Mouse (Mus musculus) stomach, postnatal 0 days (tissue): ENCODE measurements around the gene Arxes1. TPM values are rescaled to one million over a fixed set of nuclear protein-coding genes. Genes with fewer than 3 reads are reported as not detected.
"Not testable (repeated sequence)": the region's sequence is repeated elsewhere in the genome, so short reads cannot be mapped to it uniquely, and the experiment has no call there.

ENCODE experiments used
- ATAC-seq: fragments of 200-750 bp; cut with Nextera tagmentation; 2 replicates; pipeline ENCODE4 v1.8.0; 2017; ENCODE audit not compliant: low FRiP score, low TSS enrichment
- DNase-seq: peaks from one replicate; pipeline ENCODE4 v3.0.0-alpha.2; 2016; ENCODE audit warnings: low spot score
- H3K27ac ChIP-seq: fragments of 300-500 bp; sonication (generic); replicated peaks from 2 replicates; pipeline ENCODE4 v1.5.1; 2014; ENCODE audit warnings: mild to moderate bottlenecking, control low read depth
- H3K27me3 ChIP-seq: fragments of 300-500 bp; sonication (generic); 2 replicates; pipeline ENCODE4 v1.6.1; 2014; ENCODE audit warnings: low read length; ENCODE audit not compliant: control insufficient read depth, insufficient read depth
- H3K36me3 ChIP-seq: fragments of 300-500 bp; sonication (generic); 2 replicates; pipeline ENCODE4 v1.6.1; 2014; ENCODE audit warnings: low read length, mixed read lengths; ENCODE audit not compliant: control insufficient read depth, insufficient read depth
- H3K4me1 ChIP-seq: fragments of 300-500 bp; sonication (generic); replicated peaks from 2 replicates; pipeline ENCODE4 v1.6.1; 2014; ENCODE audit warnings: antibody characterized with exemption; ENCODE audit not compliant: control insufficient read depth, insufficient read depth
- H3K4me2 ChIP-seq: fragments of 300-500 bp; sonication (generic); replicated peaks from 2 replicates; pipeline ENCODE4 v1.6.1; 2014; ENCODE audit warnings: low read depth, mild to moderate bottlenecking, control low read depth, moderate library complexity
- H3K4me3 ChIP-seq: fragments of 300-500 bp; sonication (generic); 2 replicates; pipeline ENCODE4 v1.5.1; 2014; ENCODE audit warnings: low read depth, low read length, control low read depth
- H3K9ac ChIP-seq: fragments of 300-500 bp; sonication (generic); 2 replicates; pipeline ENCODE4 v1.6.1; 2014; ENCODE audit warnings: mild to moderate bottlenecking, low read length, control low read depth, mixed read lengths
- H3K9me3 ChIP-seq: fragments of 300-500 bp; sonication (generic); 2 replicates; pipeline ENCODE4 v1.6.1; 2016; ENCODE audit warnings: low read length; ENCODE audit not compliant: control insufficient read depth
- CTCF ChIP-seq: IDR thresholded peaks from 2 replicates; pipeline ENCODE4 v1.5.1; 2016; ENCODE audit warnings: antibody characterized with exemption, low read depth, mild to moderate bottlenecking, moderate library complexity
- EP300 ChIP-seq: optimal IDR thresholded peaks from 2 replicates; pipeline ENCODE3; 2016; ENCODE audit warnings: antibody characterized with exemption
- WGBS: fragments of 180-500 bp; shearing (Covaris S2); extraction: QIAGEN DNeasy Blood & Tissue Kit; methylation state at CpG from one replicate; pipeline ENCODE4 v1.1.7; 2014; 5-methylcytosine and 5-hydroxymethylcytosine counted together
- polyA plus RNA-seq: library from polyadenylated mRNA; unstranded; fragments of >200 nt; fragmentation: Nextera tagmentation; extraction: Ambion mirVana; gene quantifications from 2 replicates; pipeline ENCODE4 v1.2.1, GENCODE M21; 2015

The Arxes1 gene
- polyA plus RNA-seq, result 11.3 and 11.6 TPM in 2 replicates

- H3K4me1 ChIP-seq, H3K36me3 ChIP-seq, H3K4me2 ChIP-seq, H3K9me3 ChIP-seq, H3K9ac ChIP-seq, H3K4me3 ChIP-seq, H3K27ac ChIP-seq, DNase-seq, H3K27me3 ChIP-seq: not testable (repeated sequence)
- 5% methylated on average over 7 of the region's 49 CpGs for WGBS
- ATAC-seq, result peak; percentile 90
Measured at GRCm38 (mm10) chrX:136032799-136033763, at the start of gene Arxes1. Gene Arxes1 (plus strand): TSS chrX:136033367.

DNA sequence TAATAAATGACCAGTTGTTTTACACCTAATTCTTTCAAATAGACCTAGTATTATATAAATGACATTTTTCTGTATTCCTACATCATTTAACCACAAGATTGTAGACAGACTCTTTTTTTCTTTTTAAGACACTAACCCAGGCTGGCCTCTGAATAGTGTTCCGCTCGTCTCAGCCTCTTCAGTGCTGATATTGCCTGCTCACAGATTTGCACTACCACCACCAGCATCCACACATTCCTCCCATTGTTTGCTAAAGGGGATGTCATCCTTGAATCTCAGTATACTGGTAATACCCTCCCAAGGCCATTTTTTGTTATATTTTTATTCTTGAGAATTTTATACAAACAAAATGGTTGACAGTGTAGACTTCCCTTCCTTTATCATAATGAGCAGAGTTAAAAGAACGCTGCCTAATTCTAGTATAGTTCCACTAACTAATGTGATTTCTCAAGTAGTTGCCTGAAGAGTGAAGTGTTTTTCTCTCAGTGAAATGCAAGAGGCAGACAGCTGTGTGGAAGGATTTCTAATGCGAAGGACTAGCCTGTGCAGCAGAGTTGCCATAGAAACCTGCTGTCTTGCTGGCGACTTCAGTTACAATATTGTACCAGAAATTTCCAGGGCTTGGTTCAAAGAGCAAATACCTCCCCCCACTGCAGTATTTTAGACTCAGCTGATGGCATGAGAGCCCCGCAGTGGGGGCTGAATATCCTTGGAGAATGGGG, 48.5 kb upstream of the Arxes1 start:
- no peaks in the 10 kb centered on the region for H3K27me3 ChIP-seq
- 73% methylated on average over 6 of the region's 6 CpGs for WGBS

GRCm38 (mm10) chrX:135986267-135986666, 46.9 kb upstream of the Arxes1 start:
- Histone ChIP-seq H3K27ac (no peak overlapping the region), H3K4me3 (no peak overlapping the region), H3K4me2 (no peak overlapping the region), H3K9me3 (no peaks in the 10 kb centered on the region), H3K9ac (no peak overlapping the region), H3K4me1 (no peaks in the 10 kb centered on the region), H3K36me3 (no peaks in the 10 kb centered on the region), H3K27me3 (no peaks in the 10 kb centered on the region)
- no peak for ATAC-seq
- 85% methylated on average over 3 of the region's 3 CpGs for WGBS
- DNase-seq, result no peak
- TF ChIP-seq CTCF (no peak), EP300 (no peak)

More for the DNA sequence above, 48.5 kb upstream of the Arxes1 start:
- Histone ChIP-seq H3K4me1 (no peaks in the 10 kb centered on the region), H3K27ac (no peak overlapping the region), H3K9me3 (no peaks in the 10 kb centered on the region), H3K4me3 (no peak overlapping the region), H3K4me2 (no peak overlapping the region), H3K36me3 (no peaks in the 10 kb centered on the region), H3K9ac (no peak overlapping the region)
- DNase-seq, result no peak
- TF ChIP-seq CTCF (no peak), EP300 (no peak)
- ATAC-seq, result no peak

DNA sequence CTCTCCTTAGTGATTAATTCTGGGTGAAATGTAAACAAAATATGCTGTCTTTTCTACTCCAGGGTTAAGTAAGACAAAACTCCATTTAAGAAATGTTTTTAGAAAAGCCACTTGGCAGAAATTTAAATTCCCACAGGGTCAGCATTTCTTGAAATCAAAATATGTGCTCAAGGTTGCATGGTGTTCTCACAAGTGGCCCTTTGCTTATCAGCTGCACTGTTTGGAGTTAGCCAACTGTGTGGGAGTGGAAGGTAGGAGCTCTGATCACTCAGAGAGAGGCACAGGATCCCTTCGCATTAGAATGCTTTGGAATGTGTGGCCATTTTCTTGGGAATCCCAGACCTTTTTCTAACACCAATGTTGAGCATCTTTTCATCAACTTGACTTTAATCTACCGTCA, 42.5 kb upstream of the Arxes1 start:
- DNase-seq (no peak), ATAC-seq (no peak)
- 62% methylated on average over 2 of the region's 2 CpGs for WGBS
- Histone ChIP-seq H3K4me3 (no peak overlapping the region), H3K27ac (no peak overlapping the region), H3K4me1 (no peaks in the 10 kb centered on the region), H3K4me2 (no peak overlapping the region), H3K27me3 (no peaks in the 10 kb centered on the region), H3K9me3 (no peaks in the 10 kb centered on the region), H3K9ac (no peak overlapping the region), H3K36me3 (no peaks in the 10 kb centered on the region)
- TF ChIP-seq EP300, result no peak
- no peak for TF ChIP-seq CTCF

- WGBS, result 56% methylated on average over 2 of the region's 3 CpGs
- peak; percentile 64 for ATAC-seq
- not testable (repeated sequence) for H3K4me2 ChIP-seq, H3K4me3 ChIP-seq, H3K27me3 ChIP-seq, H3K4me1 ChIP-seq, H3K9ac ChIP-seq, DNase-seq, H3K27ac ChIP-seq, H3K9me3 ChIP-seq, H3K36me3 ChIP-seq
Measured at GRCm38 (mm10) chrX:135993192-135993594, 40.0 kb upstream of the Arxes1 start.

DNA sequence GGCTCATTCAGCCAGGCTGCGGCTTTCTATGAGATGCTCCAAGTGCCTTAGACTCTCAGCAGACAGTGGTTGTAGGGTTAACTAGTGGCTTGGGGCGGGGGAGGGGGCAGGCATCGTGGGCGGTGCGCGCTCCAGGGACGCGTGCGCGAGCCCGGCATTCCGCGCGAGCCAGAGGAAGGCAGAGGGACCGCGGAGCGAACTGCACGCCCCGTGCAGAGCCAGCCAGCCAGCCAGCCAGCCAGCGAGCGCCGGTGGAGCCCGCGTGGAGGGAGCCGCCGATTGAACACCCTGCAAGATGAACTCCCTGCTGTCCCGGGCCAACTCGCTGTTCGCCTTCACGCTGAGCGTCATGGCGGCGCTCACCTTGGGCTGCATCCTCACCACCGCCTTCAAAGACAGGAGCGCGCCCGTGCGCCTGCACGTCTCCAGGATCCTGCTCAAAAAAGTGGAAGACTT, 39.5 kb upstream of the Arxes1 start, which contains the start of gene Arxes2:
Gene Arxes2 (plus strand): TSS at position 161 of the 456 bp plus-strand sequence.
- WGBS, result no CpG with 5 or more reads among the region's 39 CpGs
- H3K27me3 ChIP-seq, result not testable (repeated sequence)

More for the DNA sequence above, 39.5 kb upstream of the Arxes1 start, which contains the start of gene Arxes2:
- not testable (repeated sequence) for H3K36me3 ChIP-seq, H3K9ac ChIP-seq, DNase-seq, H3K4me3 ChIP-seq, H3K27ac ChIP-seq, H3K9me3 ChIP-seq, H3K4me1 ChIP-seq
- ATAC-seq, result peak; percentile 85
- H3K4me2 ChIP-seq, result peak within 1 kb of the TSS; percentile 25
